ENCODE assay signal across 8 mouse cellular contexts in genomic region chr5:113226632-113227102, GRCm38 (mm10). TPM values are rescaled to one million over a fixed set of nuclear protein-coding genes. Genes with fewer than 3 reads are reported as not detected.
DNase-seq lines count a peak whose midpoint lies in the region; ATAC-seq lines count a peak whose summit lies in the region.

TSS of gene Tmem211 (plus strand) at chr5:113226909.

- DNase-seq in 416B (ENCODE audit: low read depth): peak; percentile 80
- peak; percentile 58 for DNase-seq in brain, embryonic 18.5 days (ENCODE audit: low read depth, low spot score)
- peak; percentile 58 for DNase-seq in fibroblast of lung, adult 2 months (ENCODE audit: low read depth)
- DNase-seq in liver: peak; percentile 78
- peak; percentile 17 to 62 for DNase-seq in spleen, postnatal 10 days (ENCODE audit: low spot score in 2 of 2)

- ATAC-seq in heart, embryonic 13.5 days (ENCODE audit: extremely low read depth, insufficient number of reproducible peaks, low FRiP score, low TSS enrichment): peak; percentile 57; the same call in 1 of the 2 replicates
- peak; percentile 84 for ATAC-seq in kidney, embryonic 16.5 days (ENCODE audit: low FRiP score, low TSS enrichment)
- peak; percentile 80 for ATAC-seq in midbrain, embryonic 16.5 days

- H3K4me2 ChIP-seq in heart, embryonic 13.5 days: peak within 1 kb of the TSS; percentile 63
- H3K4me2 ChIP-seq in kidney, embryonic 16.5 days (replicated peaks; ENCODE audit: low read depth, low read length): peak within 1 kb of the TSS; percentile 57
- H3K4me2 ChIP-seq in midbrain, embryonic 16.5 days (ENCODE audit: low read length): peak within 1 kb of the TSS; percentile 58

- peaks cover 16% of the 10 kb centered on the region for H3K4me1 ChIP-seq in heart, embryonic 13.5 days
- peaks cover 17% of the 10 kb centered on the region for H3K4me1 ChIP-seq in kidney, embryonic 16.5 days (ENCODE audit: insufficient read depth, low read length)
- H3K4me1 ChIP-seq in midbrain, embryonic 16.5 days (ENCODE audit: control insufficient read depth, insufficient read depth, low read length): peaks cover 16% of the 10 kb centered on the region

- no peaks in the 10 kb centered on the region for H3K36me3 ChIP-seq in heart, embryonic 13.5 days
- H3K36me3 ChIP-seq in kidney, embryonic 16.5 days (ENCODE audit: insufficient read depth, low read length): no peaks in the 10 kb centered on the region
- H3K36me3 ChIP-seq in midbrain, embryonic 16.5 days (ENCODE audit: control insufficient read depth, insufficient read depth, low read length): no peaks in the 10 kb centered on the region

- no peaks in the 10 kb centered on the region for H3K9me3 ChIP-seq in heart, embryonic 13.5 days
- no peaks in the 10 kb centered on the region for H3K9me3 ChIP-seq in kidney, embryonic 16.5 days (ENCODE audit: low read length)
- no peaks in the 10 kb centered on the region for H3K9me3 ChIP-seq in midbrain, embryonic 16.5 days (replicated peaks; ENCODE audit: control insufficient read depth, low read length, poor library complexity, severe bottlenecking)

- peak within 1 kb of the TSS; percentile 57 for H3K9ac ChIP-seq in heart, embryonic 13.5 days
- H3K9ac ChIP-seq in kidney, embryonic 16.5 days (replicated peaks; ENCODE audit: low read length): peak within 1 kb of the TSS; percentile 47
- peak within 1 kb of the TSS; percentile 55 for H3K9ac ChIP-seq in midbrain, embryonic 16.5 days (ENCODE audit: low read depth, low read length)

- H3K4me3 ChIP-seq in heart, embryonic 13.5 days: peak within 1 kb of the TSS; percentile 28
- H3K4me3 ChIP-seq in kidney, embryonic 16.5 days (ENCODE audit: low read length): peak within 1 kb of the TSS; percentile 28
- H3K4me3 ChIP-seq in midbrain, embryonic 16.5 days (ENCODE audit: low read depth, low read length): peak within 1 kb of the TSS; percentile 15

- peak within 1 kb of the TSS; percentile 72 for H3K27ac ChIP-seq in heart, embryonic 13.5 days (replicated peaks)
- peak within 1 kb of the TSS; percentile 77 for H3K27ac ChIP-seq in kidney, embryonic 16.5 days (ENCODE audit: low read length)
- H3K27ac ChIP-seq in midbrain, embryonic 16.5 days (ENCODE audit: low read length): peak within 1 kb of the TSS; percentile 52

- 2% methylated on average over 13 of the region's 13 CpGs for WGBS in heart, embryonic 13.5 days
- under 1% methylated on average over 13 of the region's 13 CpGs for WGBS in kidney, embryonic 16.5 days
- WGBS in midbrain, embryonic 16.5 days: 0% methylated on average over 13 of the region's 13 CpGs

- H3K27me3 ChIP-seq in heart, embryonic 13.5 days (replicated peaks): peaks cover 21% of the 10 kb centered on the region
- H3K27me3 ChIP-seq in kidney, embryonic 16.5 days (ENCODE audit: insufficient read depth, low read length): no peaks in the 10 kb centered on the region
- no peaks in the 10 kb centered on the region for H3K27me3 ChIP-seq in midbrain, embryonic 16.5 days (ENCODE audit: control insufficient read depth, insufficient read depth, low read depth, low read length)

RNA-seq across cellular contexts. Expression of gene Tmem211, which starts in this region (rescaled TPM):
- polyA plus RNA-seq in heart, embryonic 13.5 days (2015; fragmentation: Nextera tagmentation; extraction: Ambion mirVana): not detected in 2 replicates
- 0.09 TPM in 1 of 2 replicates, not detected in the other for polyA plus RNA-seq in kidney, embryonic 16.5 days (2015; fragmentation: Nextera tagmentation; extraction: Ambion mirVana)
- not detected in 2 replicates for polyA plus RNA-seq in midbrain, embryonic 16.5 days (2015; fragmentation: Nextera tagmentation; extraction: Ambion mirVana)

Comparison
In these comparisons a context has a peak if more than half of its experiments do, and no peak if none do; other contexts are left out.
1. Peak in every context shown above with its lines: DNase-seq, ATAC-seq, H3K4me3 ChIP-seq and H3K27ac ChIP-seq.
2. Peak in ATAC-seq, H3K4me3 ChIP-seq, H3K27ac ChIP-seq, H3K9ac ChIP-seq and H3K4me2 ChIP-seq in heart, embryonic 13.5 days; RNA of the gene not detected or under 1 TPM.
3. Peak in ATAC-seq, H3K4me3 ChIP-seq, H3K27ac ChIP-seq, H3K9ac ChIP-seq and H3K4me2 ChIP-seq in kidney, embryonic 16.5 days; RNA of the gene not detected or under 1 TPM.
4. Peak in ATAC-seq, H3K4me3 ChIP-seq, H3K27ac ChIP-seq, H3K9ac ChIP-seq and H3K4me2 ChIP-seq in midbrain, embryonic 16.5 days; RNA of the gene not detected or under 1 TPM.